Mouse (Mus musculus) MEL-GATA-1-ER (cell line): ENCODE measurements around the gene D3Ertd254e.

ENCODE experiments used
- DNase-seq: peaks from one replicate; pipeline ENCODE4 v3.0.0-alpha.2; 2012; ENCODE audit warnings: low read depth; ENCODE audit errors: extremely low read depth

D3Ertd254e gene

GRCm38 (mm10) chr3:36212758-36213157, 61.9 kb downstream of the D3Ertd254e start:
- DNase-seq: no peak
